In genomic region chr5:116564391-116564790, GRCm38 (mm10) we compare ENCODE assay signal across 18 mouse cellular contexts. TPM values are rescaled to one million over a fixed set of nuclear protein-coding genes. Genes with fewer than 3 reads are reported as not detected.
DNase-seq lines count a peak whose midpoint lies in the region; TF ChIP-seq lines count a peak whose summit lies in the region.
"Had no signal": no experiment of that assay in that cellular context is flagged by ENCODE, and none has a peak within 500 bp of the region (broad histone marks: within the 10 kb centered on the region; RNA-seq: fewer than 3 reads in every experiment).

No protein-coding gene starts in this region.

- no peaks in the 10 kb centered on the region for H3K27me3 ChIP-seq in cerebellum, adult 2 months (ENCODE audit: control insufficient read depth, insufficient read depth, low read length)
- H3K27me3 ChIP-seq: forebrain, embryonic 13.5 days; hindbrain, embryonic 12.5 days; intestine, embryonic 15.5 days had no signal

- no peak overlapping the region for H3K4me3 ChIP-seq in cerebellum, adult 2 months (replicated peaks; ENCODE audit: insufficient read depth, low read depth, low read length)
- H3K4me3 ChIP-seq in gastrocnemius, adult 2 months: no peak overlapping the region
- H3K4me3 ChIP-seq: forebrain, embryonic 10.5 days; forebrain, embryonic 13.5 days; hindbrain, embryonic 12.5 days; intestine, embryonic 15.5 days had no signal

- 5% methylated on average over 3 of the region's 3 CpGs for WGBS in cerebellum, adult 2 months

- TF ChIP-seq CTCF in cerebellum, adult 2 months (IDR thresholded peaks at IDR 0.05; ENCODE audit: borderline replicate concordance, insufficient read depth, low read depth, low read length): no peak
- no peak for TF ChIP-seq CTCF in gastrocnemius, adult 2 months (IDR thresholded peaks at IDR 0.05)

- intact Hi-C loops in gastrocnemius, adult 2 months (cut with DNase I): no loop called here

- peak; percentile 63 to 65 for DNase-seq in cerebellum, adult 2 months
- no peak for DNase-seq in cerebellum, postnatal 4 days (ENCODE audit: low spot score in 2 of 2)
- DNase-seq in cerebellum, adult 9-10 months: peak; percentile 68
- peak; percentile 57 to 59 for DNase-seq in cerebellum, postnatal 25 days
- no peak for DNase-seq in layer of hippocampus, adult 18-20 months (ENCODE audit: low spot score in 2 of 2)
- no peak for DNase-seq in gastrocnemius, adult 2 months
- DNase-seq: adrenal gland, adult 8-10 months; adrenal gland, postnatal 25 days; gastrocnemius, postnatal 14 days; heart, adult 11 months; kidney, adult 11 months; kidney, adult 8-10 months had no signal

- H3K27ac ChIP-seq in cerebellum, adult 2 months (ENCODE audit: insufficient read depth, low read length): peak overlapping the region; percentile 84
- H3K27ac ChIP-seq in gastrocnemius, adult 2 months: no peak overlapping the region
- H3K27ac ChIP-seq: forebrain, embryonic 10.5 days; forebrain, embryonic 13.5 days; hindbrain, embryonic 12.5 days; intestine, embryonic 15.5 days had no signal

- H3K4me1 ChIP-seq in cerebellum, adult 2 months (ENCODE audit: control insufficient read depth, insufficient read depth, low read length): peaks cover 69% of the 10 kb centered on the region
- H3K4me1 ChIP-seq: intestine, embryonic 15.5 days had no signal

- no peak for TF ChIP-seq POLR2A in cerebellum, adult 2 months (IDR thresholded peaks at IDR 0.05; ENCODE audit: borderline replicate concordance, insufficient read depth, low read length)

RNA-seq across cellular contexts. Expression of gene Srrm4, which starts 27.2 kb away (rescaled TPM):
- polyA plus RNA-seq in cerebellum, adult 2 months (2012; rRNA removed): 29.6 and 30.0 TPM in 2 replicates
- 10 to 100 TPM; 23.8 to 27.2 TPM for total RNA-seq in layer of hippocampus, adult 18-20 months (2021)
- under 1 TPM; 0.15 to 0.47 TPM for total RNA-seq in gastrocnemius, adult 2 months (2021)
- total RNA-seq: hematopoietic stem cell, adult 5-6 weeks; MEL had no signal

Comparison
In these comparisons a context has a peak if more than half of its experiments do, and no peak if none do; other contexts are left out.
1. DNase-seq: peak in cerebellum, adult 2 months (2 of 2), cerebellum, adult 9-10 months (single experiment) and cerebellum, postnatal 25 days (2 of 2); none in cerebellum, postnatal 4 days (0 of 2), layer of hippocampus, adult 18-20 months (0 of 2) and gastrocnemius, adult 2 months (single experiment).
2. RNA of gene Srrm4, which starts 27.2 kb away (total RNA-seq): 23.8 to 27.2 TPM in layer of hippocampus, adult 18-20 months; 0.15 to 0.47 TPM in gastrocnemius, adult 2 months; every median in the first group is over 10 times any median in the second.